Mouse (Mus musculus) mature B cell (primary cell): ENCODE data around the gene Nsmce3.

ENCODE experiments used
- in situ Hi-C: fragments of 300-500 bp; cut with MboI; formaldehyde crosslinking; loops from 2 replicates; pipeline ENCODE4 v1.14.3; 2019

Nsmce3 gene

DNA sequence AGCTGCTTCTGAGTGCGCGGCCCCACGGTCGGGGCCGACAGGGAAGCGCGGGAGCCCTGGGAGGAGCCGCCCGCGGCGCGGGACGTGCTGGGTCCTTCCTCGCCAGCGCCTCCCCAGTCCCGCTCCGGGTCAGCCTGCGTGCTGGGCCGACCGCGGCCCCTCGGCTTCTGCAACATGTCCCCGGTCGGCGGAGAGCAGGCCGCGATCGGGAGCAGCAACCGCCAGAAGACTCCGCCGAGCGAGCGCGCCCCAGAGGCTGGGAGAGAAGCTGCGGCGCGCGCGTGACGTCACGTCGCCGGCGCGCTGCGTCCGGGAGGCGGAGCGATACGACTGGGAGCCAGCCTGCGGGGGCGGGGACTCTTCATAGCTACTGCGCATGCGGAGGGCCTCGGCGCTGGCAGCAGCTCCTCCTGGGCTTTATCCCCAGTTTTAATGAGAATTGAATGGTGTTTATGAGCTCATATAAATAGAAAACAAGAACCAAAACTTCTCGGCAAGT is at the start of gene Nsmce3:
TSS of gene Nsmce3 (minus strand) at position 255 of the 499 bp plus-strand sequence.
- in situ Hi-C loops = no loop called here

DNA sequence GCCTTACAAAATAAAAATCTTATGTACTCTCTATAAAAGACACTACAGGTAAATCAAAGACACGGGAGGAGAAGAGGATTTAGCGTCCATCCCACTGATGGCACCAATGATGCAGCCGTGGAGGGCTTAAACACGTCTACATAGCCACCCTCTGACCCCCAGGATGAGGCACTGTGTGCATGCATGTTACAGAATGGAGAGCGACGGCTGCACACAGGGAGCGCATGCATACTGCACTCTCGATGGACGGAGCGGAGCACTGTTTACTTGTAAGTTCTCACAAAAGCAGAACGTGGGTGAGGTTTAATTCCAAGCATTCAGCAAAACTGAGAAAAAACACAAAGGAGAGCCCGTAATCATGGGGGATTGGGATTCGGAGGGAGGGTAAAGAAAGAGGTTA is 48.4 kb upstream of the Nsmce3 start:
- in situ Hi-C loops = no loop called here

DNA sequence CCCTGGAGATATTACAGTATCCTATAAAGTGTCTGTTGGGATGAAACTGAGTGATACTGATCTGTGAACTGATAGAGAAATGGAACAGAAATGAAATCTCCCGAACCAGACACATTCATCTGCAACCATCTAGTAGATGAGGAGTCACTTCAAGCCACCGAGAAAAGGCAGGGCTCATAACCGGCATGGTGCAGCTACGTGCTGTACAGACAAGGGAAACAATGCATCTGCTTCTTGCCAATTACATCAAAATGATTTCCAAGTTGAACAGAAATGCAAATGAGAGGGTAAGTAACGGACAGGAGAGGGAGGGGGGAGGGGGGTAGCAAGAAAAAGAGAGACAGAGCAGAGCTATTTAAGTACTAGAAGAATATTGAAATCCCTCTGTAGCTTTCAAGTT is 47.9 kb upstream of the Nsmce3 start:
- in situ Hi-C loops = no loop called here

DNA sequence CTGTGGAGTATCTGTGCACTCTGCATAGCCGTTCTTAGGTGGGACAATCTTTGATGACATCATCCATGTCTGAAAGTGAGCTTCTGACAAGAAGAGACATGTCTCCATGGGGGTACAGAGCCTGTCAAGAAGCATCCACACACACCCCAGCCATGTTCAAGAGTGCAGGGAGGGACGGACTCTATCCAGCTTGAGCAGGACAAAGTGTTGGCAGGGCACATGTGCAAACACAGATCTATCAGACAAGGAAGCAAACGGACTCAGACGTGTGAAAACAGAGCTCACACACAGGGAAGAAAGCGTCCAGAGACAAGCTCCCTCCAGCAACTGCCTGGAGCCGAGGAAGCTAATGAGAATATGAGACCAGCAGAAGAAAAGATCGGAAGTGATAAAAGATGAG is 43.9 kb upstream of the Nsmce3 start:
- in situ Hi-C loops = no loop called here

DNA sequence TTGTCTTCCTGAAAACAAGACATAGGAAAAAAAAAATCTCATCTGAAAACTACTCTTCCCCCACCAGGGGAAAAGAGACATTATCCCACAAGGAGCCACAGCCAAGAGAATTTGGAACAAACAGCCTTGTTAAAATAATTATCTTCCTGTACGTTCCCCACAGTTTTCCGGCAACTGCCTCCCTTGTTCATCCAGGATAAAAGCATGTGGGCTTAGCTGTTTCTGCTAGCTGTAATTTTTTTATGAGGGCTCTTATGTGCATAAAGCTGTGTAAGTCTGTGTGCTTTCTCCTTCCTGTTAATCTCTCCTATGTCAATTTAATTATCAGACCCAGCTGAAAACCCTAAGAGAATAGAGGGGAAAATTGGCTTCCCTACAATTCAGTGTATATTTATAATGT is 42.3 kb upstream of the Nsmce3 start:
- in situ Hi-C loops = no loop called here

DNA sequence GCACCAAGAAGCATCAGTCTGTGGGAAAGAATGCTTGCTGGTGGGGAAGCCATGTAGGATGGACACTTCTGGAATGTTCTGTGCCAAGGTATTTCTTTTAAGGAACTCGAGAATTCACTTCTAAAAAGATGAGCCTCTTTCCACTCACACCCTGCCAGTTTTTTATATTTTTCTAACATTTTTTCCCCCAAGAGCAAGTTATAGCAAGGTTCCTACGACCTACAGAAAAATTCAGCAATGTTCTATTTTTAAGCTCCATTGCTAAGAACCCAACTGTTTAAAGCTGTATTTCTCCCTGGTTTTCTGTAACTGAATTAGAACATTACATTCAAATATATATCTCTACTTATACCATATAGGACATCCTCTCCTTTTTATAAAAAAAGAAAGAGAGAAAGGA is 39.1 kb upstream of the Nsmce3 start:
- in situ Hi-C loops = no loop called here

DNA sequence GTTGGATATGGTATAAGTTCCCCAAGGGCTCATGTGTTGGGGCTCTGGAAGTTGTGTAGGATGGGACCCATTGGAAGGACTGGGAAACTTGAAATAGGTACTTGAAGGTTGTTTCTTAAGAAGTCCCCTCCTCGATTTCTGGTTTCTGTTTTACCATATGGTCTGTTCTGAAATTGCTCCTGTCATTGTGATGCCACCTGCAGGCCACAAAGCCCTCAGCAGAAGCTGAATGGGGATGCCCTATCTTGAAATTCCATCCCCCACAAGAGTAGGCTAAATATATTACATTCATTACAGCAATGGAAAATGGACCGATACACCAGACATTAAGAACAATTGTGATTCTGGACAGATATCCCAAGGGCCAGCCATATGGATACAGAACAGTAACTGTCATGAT is 37.4 kb upstream of the Nsmce3 start:
- in situ Hi-C loops = no loop called here

DNA sequence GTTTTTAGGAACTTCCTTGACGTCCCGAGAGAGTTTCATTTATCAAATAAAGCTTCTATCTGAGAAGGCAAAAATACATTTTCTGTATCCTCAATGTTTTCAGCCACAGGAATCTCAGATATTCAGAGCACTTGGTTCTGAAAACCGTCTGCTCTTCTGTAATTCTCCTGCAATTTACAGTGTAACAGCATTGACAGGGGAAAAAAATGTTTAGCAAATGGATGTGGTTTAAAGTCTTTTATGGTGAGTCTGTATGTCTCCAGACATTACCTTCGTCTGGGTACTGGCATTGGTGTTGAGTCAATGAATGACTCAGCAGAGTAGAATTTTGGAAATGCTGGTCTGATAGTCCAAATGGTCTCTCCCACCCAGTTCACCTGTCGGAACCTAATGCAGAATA is 34.2 kb upstream of the Nsmce3 start:
- in situ Hi-C loops = no loop called here

DNA sequence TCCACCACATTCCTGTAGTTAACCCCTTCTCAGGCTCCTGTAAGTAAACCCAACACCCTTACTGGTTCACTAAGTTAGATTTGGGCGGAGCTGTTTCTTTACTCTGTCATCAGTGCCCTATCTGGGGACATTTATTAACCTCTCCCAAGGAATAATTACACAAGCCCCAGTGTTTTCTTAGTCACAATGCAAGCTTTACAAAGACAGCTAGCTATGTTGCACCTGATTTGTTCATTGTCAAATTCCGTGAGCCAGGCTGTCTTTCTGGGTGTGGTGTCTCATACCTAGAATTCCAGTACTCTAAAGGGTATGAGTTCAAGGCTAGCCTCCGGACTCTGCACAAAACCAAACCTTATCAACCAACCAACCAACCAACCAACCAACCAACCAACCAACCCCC is 32.7 kb upstream of the Nsmce3 start:
- in situ Hi-C loops = no loop called here

DNA sequence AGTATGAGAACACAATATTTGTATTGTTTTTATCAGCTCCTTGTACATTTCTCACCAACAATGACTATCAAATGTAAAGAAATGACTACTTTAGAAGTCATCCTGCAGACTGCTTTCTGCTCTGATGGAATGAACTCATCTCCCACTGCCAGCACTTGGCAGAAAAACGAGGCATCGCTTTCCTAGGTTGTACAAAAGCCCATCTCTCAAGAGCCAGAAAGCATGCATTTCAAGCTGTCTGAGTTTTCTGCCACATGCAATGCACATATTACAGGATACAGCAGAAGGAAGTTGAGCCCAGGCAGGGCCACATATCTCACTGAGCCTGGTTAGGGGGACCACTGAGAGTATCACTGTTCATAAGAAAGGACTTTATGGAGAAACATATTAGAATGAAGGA is 27.5 kb upstream of the Nsmce3 start:
- in situ Hi-C loops = no loop called here

DNA sequence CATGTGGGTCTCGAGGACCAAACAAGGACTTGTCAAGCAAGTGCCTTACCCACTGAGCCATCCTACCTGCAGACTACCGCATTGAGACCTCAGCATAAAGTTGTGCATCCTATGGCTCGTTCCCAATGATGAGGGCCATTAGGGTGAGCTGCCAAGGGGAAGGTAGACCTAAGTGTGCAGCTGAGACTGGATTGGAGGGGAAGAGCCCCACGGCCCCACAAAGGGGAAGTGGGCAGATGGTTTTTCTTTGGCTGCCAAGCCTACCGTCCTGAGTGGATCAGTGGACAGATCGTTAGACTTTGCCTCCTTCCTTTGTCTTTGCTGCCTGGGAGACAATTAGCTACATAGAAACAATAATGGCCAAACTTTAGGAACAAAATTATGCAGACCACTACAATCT is 23.8 kb upstream of the Nsmce3 start:
- in situ Hi-C loops = no loop called here

DNA sequence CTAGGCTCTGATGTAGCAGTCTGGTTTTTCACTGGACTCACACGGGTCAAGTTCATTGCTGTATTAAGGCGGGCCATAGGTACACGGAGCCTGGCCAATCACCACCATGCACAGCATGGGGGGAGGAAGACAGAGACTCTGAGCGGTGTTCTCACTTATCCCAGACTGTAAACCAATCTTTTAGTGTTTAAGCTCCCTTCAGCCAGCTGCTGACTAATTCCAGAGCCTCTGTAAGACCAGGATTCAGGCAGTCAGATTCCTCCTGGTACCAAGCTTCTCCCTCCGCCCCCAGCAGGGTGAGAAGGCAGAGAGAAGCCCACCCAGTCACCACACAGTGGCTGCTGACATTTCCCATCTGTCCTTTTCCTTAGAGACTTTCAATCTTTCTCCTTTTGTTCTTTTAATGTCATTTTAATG is 22.9 kb upstream of the Nsmce3 start:
- in situ Hi-C loops = no loop called here

DNA sequence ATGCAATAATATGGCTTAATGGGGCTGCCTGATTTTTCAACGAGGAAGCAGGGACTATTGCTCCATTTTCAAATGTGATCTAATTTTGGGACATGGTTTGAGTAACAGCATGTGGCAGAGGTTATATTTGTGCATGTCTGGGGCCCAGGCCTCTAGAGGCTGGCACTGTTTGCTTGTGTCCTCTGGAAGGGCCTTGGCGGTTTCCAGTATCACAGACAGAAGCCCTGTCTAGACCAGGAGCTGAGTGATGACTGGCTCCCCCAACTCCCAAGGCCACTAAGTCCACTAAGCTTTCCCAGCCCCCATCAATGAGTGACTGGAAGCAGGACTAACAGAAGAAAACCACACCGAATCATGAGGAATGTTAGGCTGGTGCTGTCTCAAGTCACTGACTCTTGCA is 18.3 kb upstream of the Nsmce3 start:
- in situ Hi-C loops = no loop called here

DNA sequence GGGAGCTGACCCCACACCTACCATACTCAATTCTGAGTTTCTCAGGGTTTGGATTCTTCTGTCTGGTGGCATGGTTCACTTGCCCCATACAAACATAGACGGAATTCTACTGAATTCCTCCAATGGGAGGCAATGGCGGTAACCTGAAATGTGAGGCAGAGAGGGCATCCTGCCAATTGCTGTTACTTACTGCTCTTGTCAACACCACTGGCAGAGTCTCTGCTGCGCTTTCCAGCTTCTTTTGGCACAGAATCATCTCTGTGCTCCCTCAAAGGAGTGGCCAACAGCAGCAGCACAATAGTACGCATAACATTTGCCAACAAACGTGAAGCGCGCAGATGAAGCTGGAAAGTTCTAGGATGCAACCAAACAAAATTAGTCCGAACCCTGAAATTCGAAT is 17.1 kb upstream of the Nsmce3 start:
- in situ Hi-C loops = no loop called here

DNA sequence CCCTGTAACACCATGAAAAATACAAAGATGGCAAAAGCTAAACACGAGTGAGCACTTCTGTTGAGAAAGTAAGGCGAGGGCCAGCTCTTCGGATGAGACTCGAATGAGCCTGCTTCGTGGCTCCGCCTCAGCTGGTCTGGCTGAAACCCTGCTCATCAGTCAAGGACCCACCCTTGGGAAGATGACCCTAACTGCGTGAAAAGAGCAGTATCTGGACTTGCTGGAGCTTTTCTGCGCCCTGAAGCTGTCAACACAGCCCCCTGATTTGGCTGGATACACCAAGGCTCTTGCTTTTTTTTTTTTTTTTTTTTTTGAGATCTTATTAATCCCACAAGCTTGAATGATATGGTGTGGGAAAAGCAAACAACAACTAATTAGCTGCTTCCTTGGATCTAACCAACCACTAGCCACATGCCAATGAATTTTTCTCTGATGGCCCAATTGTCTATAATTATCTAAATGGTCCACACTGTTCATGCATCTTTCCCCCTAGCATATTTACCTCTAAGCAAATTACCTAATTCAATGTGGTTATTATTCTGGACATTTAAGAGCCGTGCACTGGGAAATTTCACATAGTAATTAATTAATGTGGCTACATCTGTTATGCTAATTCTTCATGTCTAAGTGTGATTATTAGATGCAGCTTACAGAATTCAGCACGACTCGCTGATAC is 11.5 kb upstream of the Nsmce3 start:
- in situ Hi-C loops = no loop called here

DNA sequence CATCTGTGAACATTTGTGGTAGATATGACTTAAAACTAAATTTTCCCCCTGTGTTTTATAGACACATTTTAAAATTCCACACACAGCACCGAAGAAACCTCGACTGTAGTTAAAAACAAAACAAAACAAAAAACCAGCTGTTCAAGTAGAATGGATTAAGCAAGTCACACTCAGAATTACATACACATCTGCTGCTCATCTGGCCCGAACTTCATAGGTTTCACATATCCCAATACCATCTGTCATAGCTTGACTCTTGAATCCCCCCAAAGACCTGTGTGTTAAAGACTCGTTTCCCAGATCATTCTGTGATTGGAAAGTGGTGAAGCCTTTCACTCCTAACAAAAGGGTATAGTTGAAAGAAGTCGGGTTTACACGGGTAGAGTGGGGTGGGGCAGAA is 9.4 kb upstream of the Nsmce3 start:
- in situ Hi-C loops = no loop called here

DNA sequence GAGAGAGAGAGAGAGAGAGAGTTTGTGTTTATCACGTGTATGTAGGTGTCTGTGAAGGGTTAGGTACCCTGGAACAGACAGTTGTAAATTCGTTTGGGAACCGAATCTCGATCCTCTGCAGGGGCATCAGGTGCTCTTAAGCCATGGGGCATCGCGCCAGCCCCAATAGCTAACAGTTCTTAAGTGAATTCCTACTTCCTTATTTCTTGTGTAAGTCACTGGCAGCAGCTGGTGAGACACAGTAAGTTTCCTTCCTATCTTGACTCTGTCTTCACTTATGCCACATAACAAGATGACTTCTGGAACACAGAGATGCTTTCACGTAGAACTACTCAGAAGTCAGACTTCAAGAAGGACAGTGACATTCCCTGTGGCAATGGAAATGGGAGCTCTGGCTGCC is 8.6 kb upstream of the Nsmce3 start:
- in situ Hi-C loops = no loop called here

DNA sequence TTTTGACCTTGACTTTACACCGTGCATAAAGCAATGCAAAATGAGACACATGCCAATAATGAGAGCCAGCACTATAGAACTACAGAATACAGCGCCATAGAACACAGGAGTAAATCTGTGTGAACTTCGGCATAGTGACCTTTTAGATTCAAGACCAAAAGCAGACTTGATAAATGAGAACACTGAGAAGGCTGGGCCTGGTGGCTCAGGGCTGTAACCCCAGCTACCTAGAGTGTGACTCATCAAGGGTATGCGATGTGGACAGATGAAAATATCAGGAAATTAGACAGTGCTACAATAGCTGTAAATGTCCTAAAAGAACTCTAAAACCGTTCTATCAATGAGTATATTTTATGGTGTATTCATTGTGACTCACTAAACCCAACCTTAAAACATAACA is 7.6 kb upstream of the Nsmce3 start:
- in situ Hi-C loops = no loop called here

DNA sequence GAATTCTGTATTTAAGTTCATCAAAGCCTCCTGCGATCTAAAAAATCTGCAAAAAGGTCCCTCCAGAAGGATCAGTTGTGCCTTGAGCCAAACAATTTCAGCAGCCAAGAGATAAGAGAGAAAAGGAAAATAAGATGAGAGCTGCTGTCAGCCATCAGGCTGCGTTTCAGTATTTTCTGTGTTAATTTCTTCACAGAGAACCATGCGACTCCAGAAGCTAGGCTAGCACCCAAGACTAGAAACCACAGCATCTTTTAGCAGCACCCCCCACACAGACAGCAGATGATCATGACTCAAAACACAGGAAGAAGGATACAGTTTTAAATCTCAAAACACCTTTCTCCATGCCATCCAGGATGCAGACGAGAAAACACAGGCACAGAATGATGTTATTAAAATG is 2.1 kb upstream of the Nsmce3 start:
- in situ Hi-C loops = no loop called here

DNA sequence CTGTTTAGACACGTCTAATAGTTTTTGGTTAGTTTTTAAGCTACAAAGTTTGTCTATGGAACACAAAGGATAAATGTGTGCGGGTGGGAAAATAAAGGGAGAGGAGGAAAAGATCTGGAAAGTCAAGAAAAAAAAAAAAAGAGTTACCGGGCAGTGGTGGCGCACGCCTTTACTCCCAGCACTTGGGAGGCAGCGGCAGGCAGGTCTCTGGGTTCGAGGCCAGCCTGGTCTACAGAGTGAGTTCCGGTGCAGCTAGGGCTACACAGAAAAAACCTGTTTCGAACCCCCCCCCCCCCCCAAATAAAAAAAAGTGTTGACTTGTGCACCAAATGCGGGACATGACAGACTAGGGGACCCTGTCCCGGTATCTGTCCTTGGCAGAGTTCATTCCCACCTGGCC is 469 bp upstream of the Nsmce3 start:
- in situ Hi-C loops = no loop called here

DNA sequence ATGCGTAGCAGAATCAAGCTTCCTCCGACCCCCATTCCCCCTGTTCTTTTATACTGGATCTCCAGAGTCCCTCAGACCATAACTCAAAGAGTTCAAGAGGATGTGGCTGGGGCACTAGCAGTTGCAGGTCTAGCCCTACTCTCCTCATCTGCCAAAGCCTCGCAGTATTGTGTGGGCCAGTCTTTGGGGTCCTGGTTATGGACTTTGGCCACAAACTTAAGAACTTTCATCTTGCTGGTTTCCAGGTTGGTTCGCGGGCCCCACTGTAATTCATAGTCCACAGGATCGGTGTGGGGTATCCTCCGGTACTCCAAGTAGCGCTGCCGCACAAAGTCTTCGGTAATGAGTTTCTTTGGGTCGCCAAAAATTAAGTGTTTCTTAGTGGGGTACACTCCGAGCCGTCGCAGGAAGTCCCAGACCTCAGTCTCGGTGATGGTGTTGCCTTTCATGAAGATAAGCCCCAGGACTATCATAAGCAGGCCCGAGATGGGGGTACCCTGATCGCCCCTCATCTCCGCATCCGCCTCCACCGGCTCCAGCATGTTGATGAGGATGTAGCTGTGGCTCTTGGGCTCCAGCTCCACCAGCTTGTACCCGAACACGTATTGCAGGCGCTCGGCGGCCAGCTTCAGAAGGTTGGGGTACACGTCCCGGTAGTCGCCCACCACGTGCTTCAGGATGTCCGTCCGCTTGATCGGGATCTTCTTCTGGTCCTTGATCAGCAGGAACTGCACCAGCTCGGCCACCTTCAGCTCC is 632 bp downstream of the Nsmce3 start:
- in situ Hi-C loops = no loop called here

DNA sequence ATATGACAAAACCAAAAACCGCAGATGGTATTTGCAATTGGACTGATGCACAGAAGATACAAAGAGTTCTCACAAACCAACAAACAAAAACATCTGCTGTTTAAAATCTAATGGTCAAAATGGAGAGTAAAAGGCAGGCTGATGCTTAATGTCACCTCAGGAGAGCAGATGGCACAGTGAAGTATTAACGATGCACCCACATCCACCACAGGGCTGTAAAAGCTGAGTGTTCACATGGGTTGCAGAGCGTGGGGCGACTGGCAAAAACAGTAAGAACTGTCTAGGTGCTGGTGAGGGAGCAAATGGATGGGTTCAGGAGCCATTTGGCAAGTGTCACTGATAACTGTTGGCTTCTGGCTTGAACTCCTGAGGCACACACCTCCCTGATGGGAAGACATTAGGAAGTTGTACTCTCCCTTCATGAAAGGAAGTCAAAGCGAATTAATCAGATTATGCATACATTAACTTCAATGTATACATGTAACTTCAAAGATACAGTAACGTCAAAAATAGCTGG is 3.2 kb downstream of the Nsmce3 start:
- in situ Hi-C loops = no loop called here

DNA sequence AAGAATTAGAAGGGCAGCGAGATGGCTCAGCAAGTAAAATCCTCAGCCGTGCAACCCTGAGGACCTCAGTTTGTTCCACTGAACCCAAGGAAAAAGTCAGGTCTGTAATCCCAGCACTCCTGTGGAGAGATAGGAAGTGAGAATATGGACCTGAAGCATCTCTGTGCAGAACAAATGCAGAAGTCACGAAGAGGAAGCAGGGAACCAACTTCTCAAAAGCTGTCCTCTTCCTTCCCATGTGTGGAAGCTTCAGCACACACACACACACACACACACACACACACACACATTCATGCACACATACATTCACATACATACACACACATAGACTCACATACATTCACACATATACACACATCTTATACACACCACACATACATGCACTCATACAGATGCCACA is 9.3 kb downstream of the Nsmce3 start:
- in situ Hi-C loops = no loop called here
